Mouse (Mus musculus) liver, embryonic 14.5 days (tissue): ENCODE data around the gene Tubb1.

ENCODE experiments used
- CTCF ChIP-seq: IDR thresholded peaks from 2 replicates; pipeline ENCODE4 v1.5.1; 2016; ENCODE audit warnings: antibody characterized with exemption, low read depth, control low read depth
- EP300 ChIP-seq: IDR thresholded peaks from 2 replicates; pipeline ENCODE4 v1.6.1; 2016; ENCODE audit warnings: antibody characterized with exemption, low read depth

- TF ChIP-seq CTCF (no peak), EP300 (no peak)
Observed at GRCm38 (mm10) chr2:174441898-174442297, 8.6 kb upstream of the Tubb1 start.
